Mouse (Mus musculus): ENCODE results near the gene Cmss1. TPM values are rescaled to one million over a fixed set of nuclear protein-coding genes. Genes with fewer than 3 reads are reported as not detected.

The Cmss1 gene
- polyA plus RNA-seq, 1 experiment, result 18.8 TPM

GRCm38 (mm10) chr16:57437523-57438287, 169.0 kb downstream of the Cmss1 start:
- no peak overlapping the region for H3K4me3 ChIP-seq (replicated peaks; ENCODE audit: control insufficient read depth, low read depth, low read length)
- peaks cover 3% of the 10 kb centered on the region for H3K4me1 ChIP-seq (ENCODE audit: control insufficient read depth, insufficient read depth, low read length)
- H3K27ac ChIP-seq (ENCODE audit: control insufficient read depth, insufficient read depth, low read depth, low read length, poor library complexity), result no peak overlapping the region
- no peak for TF ChIP-seq CTCF (IDR thresholded peaks at IDR 0.05; ENCODE audit: control insufficient read depth, insufficient read depth, low read length)
- TF ChIP-seq POLR2A (IDR thresholded peaks at IDR 0.05; ENCODE audit: borderline replicate concordance, control insufficient read depth, low read depth, low read length), result no peak
- WGBS, result 87% methylated on average over 11 of the region's 11 CpGs

DNA sequence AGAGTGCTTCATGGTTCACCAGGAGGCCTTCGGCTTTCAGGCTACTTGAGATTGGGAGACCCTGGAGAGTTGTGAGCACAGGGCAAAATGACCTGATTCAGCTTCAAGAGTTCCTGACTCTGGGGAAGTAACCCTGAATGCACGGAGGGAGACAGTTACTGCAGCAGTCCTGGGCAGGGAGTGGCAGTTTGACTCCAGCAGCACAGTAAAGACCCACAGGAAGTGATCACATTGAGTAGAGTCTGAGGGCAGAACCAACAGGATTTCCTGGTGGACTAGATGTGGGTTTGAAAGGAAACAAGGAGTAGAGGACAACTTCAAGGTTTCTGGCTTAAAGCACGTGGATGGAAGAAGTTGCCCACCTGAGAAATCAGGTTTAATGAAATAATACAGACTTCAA, 172.0 kb downstream of the Cmss1 start:
- WGBS, result 5% methylated on average over 3 of the region's 3 CpGs
- no peak for TF ChIP-seq POLR2A (IDR thresholded peaks at IDR 0.05; ENCODE audit: borderline replicate concordance, control insufficient read depth, low read depth, low read length)
- no peak for TF ChIP-seq CTCF (IDR thresholded peaks at IDR 0.05; ENCODE audit: control insufficient read depth, insufficient read depth, low read length)
- Histone ChIP-seq H3K4me3 (replicated peaks; ENCODE audit: control insufficient read depth, low read depth, low read length) (no peak overlapping the region), H3K4me1 (ENCODE audit: control insufficient read depth, insufficient read depth, low read length) (peaks cover 3% of the 10 kb centered on the region), H3K27ac (ENCODE audit: control insufficient read depth, insufficient read depth, low read depth, low read length, poor library complexity) (no peak overlapping the region; the same call in 1 of the 2 replicates)

DNA sequence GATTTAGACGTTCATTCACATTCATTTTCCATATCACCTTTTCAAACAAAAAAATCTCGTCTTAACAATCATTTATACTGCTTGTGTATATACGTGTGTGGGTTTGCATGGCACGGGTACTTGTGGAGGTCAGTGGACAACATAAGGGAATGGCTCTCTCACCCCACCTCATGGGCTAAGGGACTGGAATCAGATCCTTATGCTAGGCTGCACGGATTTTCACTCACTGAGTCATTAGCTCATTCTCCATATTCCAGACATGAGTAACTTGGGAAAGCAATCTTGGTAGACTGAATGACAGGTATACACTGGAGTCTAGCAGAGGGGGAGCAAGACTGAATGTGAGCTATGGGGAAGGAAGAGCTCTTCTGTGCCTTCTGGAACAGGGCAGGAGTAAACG, 173.0 kb downstream of the Cmss1 start:
- 74% methylated on average over 6 of the region's 6 CpGs for WGBS
- Histone ChIP-seq H3K4me1 (ENCODE audit: control insufficient read depth, insufficient read depth, low read length) (peaks cover 3% of the 10 kb centered on the region), H3K27ac (ENCODE audit: control insufficient read depth, insufficient read depth, low read depth, low read length, poor library complexity) (no peak overlapping the region), H3K4me3 (replicated peaks; ENCODE audit: control insufficient read depth, low read depth, low read length) (no peak overlapping the region)
- TF ChIP-seq POLR2A (IDR thresholded peaks at IDR 0.05; ENCODE audit: borderline replicate concordance, control insufficient read depth, low read depth, low read length) (no peak), CTCF (IDR thresholded peaks at IDR 0.05; ENCODE audit: control insufficient read depth, insufficient read depth, low read length) (no peak)

GRCm38 (mm10) chr16:57433173-57433572, 173.5 kb downstream of the Cmss1 start:
- TF ChIP-seq CTCF (IDR thresholded peaks at IDR 0.05; ENCODE audit: control insufficient read depth, insufficient read depth, low read length), result no peak
- TF ChIP-seq POLR2A (IDR thresholded peaks at IDR 0.05; ENCODE audit: borderline replicate concordance, control insufficient read depth, low read depth, low read length), result no peak
- WGBS, result 66% methylated on average over 4 of the region's 4 CpGs
- Histone ChIP-seq H3K4me1 (ENCODE audit: control insufficient read depth, insufficient read depth, low read length) (peaks cover 3% of the 10 kb centered on the region), H3K4me3 (replicated peaks; ENCODE audit: control insufficient read depth, low read depth, low read length) (no peak overlapping the region), H3K27ac (ENCODE audit: control insufficient read depth, insufficient read depth, low read depth, low read length, poor library complexity) (no peak overlapping the region)

DNA sequence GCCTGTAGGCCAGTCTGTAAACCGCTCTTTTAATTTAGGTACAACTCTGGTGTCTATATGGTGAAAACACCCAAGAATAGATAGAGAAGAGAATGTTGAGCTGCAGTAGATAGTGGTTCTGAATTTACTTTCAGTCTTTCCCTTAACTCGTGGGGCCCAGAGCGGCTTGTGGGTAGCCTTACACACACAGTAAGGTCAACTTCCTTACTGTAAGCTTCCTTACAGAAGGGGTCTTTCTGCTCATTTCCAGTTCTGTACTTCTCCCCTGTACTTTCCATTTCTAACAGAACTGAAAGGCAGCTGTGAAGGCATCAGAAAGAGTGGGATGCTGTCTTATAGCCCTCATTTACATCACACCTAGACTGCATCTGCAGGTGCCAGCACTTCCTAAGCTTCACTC, 175.4 kb downstream of the Cmss1 start:
- no peak for TF ChIP-seq POLR2A (IDR thresholded peaks at IDR 0.05; ENCODE audit: borderline replicate concordance, control insufficient read depth, low read depth, low read length)
- TF ChIP-seq CTCF (IDR thresholded peaks at IDR 0.05; ENCODE audit: control insufficient read depth, insufficient read depth, low read length), result no peak
- Histone ChIP-seq H3K4me3 (replicated peaks; ENCODE audit: control insufficient read depth, low read depth, low read length) (no peak overlapping the region), H3K4me1 (ENCODE audit: control insufficient read depth, insufficient read depth, low read length) (peaks cover 3% of the 10 kb centered on the region), H3K27ac (ENCODE audit: control insufficient read depth, insufficient read depth, low read depth, low read length, poor library complexity) (no peak overlapping the region)
- 46% methylated on average over 3 of the region's 3 CpGs for WGBS

- Histone ChIP-seq H3K4me1 (ENCODE audit: control insufficient read depth, insufficient read depth, low read length) (no peaks in the 10 kb centered on the region; the same call in 1 of the 2 replicates), H3K27ac (ENCODE audit: control insufficient read depth, insufficient read depth, low read depth, low read length, poor library complexity) (no peak overlapping the region), H3K4me3 (replicated peaks; ENCODE audit: control insufficient read depth, low read depth, low read length) (no peak overlapping the region)
- no peak for TF ChIP-seq POLR2A (IDR thresholded peaks at IDR 0.05; ENCODE audit: borderline replicate concordance, control insufficient read depth, low read depth, low read length)
- no peak for TF ChIP-seq CTCF (IDR thresholded peaks at IDR 0.05; ENCODE audit: control insufficient read depth, insufficient read depth, low read length)
- WGBS, result 82% methylated on average over 5 of the region's 5 CpGs
Measured at GRCm38 (mm10) chr16:57428977-57429376, 177.7 kb downstream of the Cmss1 start.

DNA sequence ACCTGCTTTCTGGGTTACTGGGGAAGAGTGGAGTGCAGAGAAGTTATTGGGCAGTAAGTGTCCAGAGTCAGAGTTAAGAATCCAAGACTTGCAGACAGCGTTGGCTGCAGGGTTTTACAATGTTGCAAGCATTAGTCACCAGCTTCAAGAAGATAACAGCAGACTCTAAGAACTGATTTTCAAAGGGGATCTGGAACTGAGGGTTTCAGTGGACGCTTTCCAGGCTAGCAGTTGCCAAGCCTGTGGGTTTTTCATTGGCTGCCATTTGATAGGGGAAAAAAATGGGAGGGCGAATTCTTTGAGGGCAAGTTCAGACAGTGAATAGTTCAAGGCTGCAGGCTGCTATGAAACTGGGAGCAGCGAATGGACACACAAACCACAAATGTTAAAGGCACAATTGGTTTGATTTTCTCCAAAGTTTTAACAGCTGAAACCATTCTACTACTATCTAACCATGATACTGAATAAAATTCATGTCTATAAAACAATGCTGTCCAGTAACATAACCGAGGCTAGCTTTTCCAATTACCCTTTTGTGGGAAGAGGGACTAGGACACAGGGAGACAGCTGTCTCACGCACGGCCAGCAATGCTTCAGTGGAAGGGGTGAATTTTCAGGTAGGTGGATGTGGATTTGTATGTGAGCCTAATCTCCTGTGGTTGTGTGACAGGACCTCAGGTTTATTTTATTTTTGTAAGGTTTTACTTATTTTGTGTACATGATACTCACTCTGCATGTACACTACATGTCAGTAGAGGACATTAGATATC, 179.0 kb downstream of the Cmss1 start:
- WGBS, result 77% methylated on average over 7 of the region's 7 CpGs
- no peaks in the 10 kb centered on the region; the same call in 1 of the 2 replicates for H3K4me1 ChIP-seq (ENCODE audit: control insufficient read depth, insufficient read depth, low read length)
- no peak for TF ChIP-seq CTCF (IDR thresholded peaks at IDR 0.05; ENCODE audit: control insufficient read depth, insufficient read depth, low read length)
- no peak for TF ChIP-seq POLR2A (IDR thresholded peaks at IDR 0.05; ENCODE audit: borderline replicate concordance, control insufficient read depth, low read depth, low read length)
- H3K4me3 ChIP-seq (replicated peaks; ENCODE audit: control insufficient read depth, low read depth, low read length), result no peak overlapping the region
- H3K27ac ChIP-seq (ENCODE audit: control insufficient read depth, insufficient read depth, low read depth, low read length, poor library complexity), result no peak overlapping the region

DNA sequence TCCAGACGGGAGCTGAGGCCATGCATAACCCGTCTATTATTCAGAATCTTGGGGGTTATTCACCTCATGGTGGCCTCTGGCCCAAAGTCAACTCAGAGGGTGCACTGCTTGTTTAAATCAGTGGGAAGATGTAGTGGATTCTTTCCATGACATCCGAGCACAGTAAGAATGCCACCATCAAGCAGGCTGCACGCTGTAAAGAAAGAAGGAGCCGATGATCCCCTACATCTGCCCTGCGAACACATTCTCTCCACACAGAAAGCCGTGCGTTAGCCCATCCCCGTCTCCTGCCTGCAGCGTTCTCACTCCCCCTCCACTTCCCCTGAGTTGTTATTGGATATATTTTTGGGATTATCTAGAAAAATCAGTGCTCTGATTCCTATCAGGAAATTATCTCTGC, 180.0 kb downstream of the Cmss1 start:
- WGBS, result 87% methylated on average over 10 of the region's 10 CpGs
- H3K4me1 ChIP-seq (ENCODE audit: control insufficient read depth, insufficient read depth, low read length), result no peaks in the 10 kb centered on the region; the same call in 1 of the 2 replicates
- no peak for TF ChIP-seq POLR2A (IDR thresholded peaks at IDR 0.05; ENCODE audit: borderline replicate concordance, control insufficient read depth, low read depth, low read length)
- TF ChIP-seq CTCF (IDR thresholded peaks at IDR 0.05; ENCODE audit: control insufficient read depth, insufficient read depth, low read length), result no peak
- no peak overlapping the region for H3K27ac ChIP-seq (ENCODE audit: control insufficient read depth, insufficient read depth, low read depth, low read length, poor library complexity)
- no peak overlapping the region for H3K4me3 ChIP-seq (replicated peaks; ENCODE audit: control insufficient read depth, low read depth, low read length)

Measured in bone marrow, adult 2 months (tissue).